Mouse (Mus musculus) MN1 (cell line): ENCODE results near the gene Cadm3.

Experiments used
- DNase-seq: peaks from one replicate; pipeline ENCODE4 v3.0.0-alpha.2; 2016; ENCODE audit warnings: low spot score

Gene Cadm3

DNA sequence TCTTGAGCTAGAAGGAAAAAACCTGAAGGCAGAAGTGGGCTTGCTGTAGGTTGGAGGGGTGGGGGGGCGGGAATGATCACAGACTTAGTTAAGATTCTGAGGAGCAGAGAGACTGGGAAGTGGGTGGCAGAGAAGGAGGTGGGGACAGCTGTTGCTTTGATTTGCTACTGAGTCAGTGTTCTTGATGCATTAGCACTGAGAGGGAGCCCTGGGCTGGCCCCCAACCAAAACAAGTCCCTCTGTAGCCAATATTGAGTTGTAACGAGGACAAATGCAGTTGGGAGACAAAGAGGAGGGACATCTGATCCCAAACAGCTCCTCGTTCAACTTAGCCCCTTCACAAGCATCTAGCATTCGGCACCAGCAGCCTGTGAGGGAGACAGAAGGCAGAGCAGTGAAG is 9.7 kb downstream of the Cadm3 start:
- DNase-seq = no peak

DNA sequence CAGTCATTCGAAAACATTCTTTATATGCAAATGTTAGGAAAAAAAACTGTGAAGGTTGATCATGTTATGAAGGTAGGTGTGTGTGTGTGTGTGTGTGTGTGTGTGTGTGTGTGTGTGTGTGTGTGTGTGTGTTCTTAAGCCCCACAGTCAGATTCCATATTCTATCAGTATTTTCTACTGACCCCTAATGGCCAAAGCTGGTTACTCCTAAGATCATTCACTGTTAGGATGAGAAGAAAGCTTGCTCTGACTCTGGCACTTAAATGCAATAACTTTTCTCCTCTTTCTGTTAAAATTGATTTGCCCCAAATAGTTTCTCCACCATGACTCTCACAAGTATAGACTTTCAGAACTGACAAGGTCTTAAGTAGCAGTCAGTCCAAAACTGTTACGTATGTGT is 10.8 kb downstream of the Cadm3 start:
- no peak for DNase-seq

DNA sequence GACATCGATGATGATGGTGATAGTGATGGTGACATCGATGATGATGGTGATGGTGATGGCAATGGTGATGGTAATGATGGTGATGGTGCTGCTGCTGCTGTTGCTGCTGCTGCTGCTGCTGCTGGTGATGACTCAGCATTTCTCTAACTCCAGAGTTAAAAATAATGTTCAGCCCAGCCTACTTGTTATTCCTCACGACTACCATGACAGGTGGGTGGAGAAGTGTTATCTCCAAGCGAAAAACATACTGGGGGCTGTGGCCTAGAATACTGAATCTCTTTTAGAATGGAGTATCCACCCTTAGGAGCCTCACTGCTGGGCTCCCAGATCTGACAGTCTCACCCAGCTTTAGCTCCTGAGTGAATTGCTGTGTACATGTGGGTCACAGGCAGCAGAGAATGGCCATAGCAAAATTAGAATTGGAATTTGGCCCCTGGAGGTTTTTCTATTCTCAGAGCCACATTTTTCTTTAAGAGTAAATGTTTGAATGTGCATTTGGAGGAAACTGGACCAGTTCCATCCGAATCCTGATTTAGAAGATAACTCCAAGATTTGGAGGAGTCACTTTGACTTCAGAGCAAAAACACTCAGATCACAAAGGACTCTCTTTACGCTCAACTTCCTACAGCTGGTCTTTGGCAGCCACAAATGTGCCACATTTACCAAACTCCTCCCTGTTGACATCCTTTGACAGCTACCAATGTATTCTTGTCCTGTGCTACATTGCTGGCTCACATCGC is 12.2 kb downstream of the Cadm3 start:
- DNase-seq = no peak

DNA sequence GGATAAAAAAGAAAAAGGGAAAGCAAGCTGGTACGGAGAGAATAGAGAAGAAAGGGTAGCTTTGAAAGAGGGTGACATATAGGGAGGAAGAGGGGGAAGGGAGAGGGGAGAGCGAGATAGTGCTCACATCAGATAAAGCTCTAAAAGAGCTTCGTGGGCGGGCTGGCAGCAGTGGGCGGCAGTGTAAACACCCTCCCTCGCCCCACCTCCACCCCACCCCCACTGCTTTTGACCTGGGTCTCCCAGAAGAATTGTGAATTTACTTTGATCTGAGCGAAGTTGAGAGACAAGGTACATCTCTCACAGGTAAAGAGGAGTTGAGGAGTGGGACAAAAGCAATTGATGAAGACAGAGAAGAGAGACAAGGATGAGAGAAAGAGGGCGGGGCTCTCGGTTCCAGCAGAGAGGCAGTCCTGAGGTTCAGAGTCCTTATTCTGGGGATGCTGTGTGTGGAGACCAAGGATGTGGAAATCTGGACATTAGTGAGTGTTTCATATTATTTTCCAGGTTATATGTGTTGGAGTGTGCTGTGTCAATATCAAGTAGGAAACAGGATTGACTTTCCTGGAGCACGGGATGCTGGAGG is 17.0 kb downstream of the Cadm3 start, which contains the start of gene Aim2:
Gene Aim2 (plus strand): TSS at position 508 of the 586 bp plus-strand sequence.
- DNase-seq = peak; percentile 14

DNA sequence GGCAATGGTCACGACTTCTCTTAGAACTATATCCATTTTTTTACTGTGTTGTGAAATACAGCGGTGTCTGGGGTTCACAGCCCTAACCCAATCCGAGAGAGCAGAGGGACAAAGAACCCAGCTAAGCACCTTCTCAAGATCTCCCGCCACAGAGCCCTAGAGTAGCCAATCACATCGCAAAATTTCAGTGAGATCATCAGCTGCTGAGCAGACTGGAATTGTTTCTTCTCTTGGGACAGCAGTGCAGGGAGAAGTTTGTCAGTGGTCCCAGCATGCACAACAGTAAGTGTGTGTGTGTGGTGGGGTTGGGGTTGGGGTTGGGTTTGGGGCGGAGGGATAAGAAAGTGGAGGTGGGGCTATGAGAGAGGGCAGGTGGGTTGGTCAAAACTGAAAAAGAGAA is 17.5 kb downstream of the Cadm3 start:
- DNase-seq = peak; percentile 55

DNA sequence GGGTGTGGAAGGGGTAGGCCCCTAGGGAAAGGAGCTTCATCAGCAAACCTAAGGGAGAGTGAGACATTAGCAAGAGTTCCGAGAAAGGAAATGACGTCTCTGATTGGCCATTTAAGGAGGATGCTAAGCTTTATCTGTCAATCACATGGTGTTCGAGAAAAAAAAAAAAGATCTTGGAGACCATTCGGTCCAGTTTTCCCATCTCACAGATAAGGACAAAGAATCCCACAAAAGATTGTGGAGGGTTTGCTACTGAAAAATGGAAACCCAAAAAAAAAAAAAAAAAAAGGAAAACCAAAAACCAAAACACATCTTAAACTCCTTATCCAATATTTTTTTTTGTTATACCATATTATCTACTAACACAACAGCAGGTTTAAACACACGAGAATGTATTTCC is 18.3 kb downstream of the Cadm3 start:
- no peak for DNase-seq

DNA sequence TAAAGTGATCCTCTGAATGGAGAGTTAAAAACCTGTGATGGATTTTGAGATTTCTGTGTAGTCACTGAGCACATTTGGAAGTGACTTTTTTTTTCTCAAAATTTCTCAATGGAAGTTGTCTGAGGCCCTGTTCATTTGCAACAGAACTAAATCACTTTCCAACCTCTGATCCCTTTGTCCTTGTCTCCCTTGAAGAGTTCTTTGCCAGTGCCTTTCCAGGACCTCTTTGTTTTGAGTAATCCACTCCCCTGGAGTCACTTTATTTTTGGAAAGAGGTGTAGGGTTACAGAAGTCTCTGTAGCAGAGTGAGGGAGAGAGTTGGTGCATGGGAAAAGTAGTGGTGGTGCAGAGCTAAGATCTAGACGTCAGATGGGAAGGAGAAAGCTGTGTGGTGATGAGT is 19.0 kb downstream of the Cadm3 start:
- no peak for DNase-seq

DNA sequence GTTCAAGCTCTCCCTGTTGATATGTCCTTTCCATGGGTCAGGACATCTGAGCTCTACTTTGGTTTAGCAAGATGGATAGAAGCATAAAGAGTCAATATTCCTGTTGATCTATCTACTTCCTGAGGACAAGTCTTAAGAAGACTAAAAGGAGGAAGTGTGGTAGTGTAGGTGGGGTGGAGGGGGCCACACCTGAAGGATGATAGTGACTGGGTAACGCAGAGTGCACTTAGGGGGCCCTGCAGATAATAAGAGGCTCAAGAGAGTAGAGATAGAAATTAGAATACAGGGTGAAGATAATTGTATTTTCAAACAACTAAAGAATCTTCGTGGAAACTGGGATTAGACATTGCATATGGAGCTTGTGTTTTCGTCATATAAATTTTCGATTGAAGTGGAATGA is 22.4 kb downstream of the Cadm3 start:
- no peak for DNase-seq

DNA sequence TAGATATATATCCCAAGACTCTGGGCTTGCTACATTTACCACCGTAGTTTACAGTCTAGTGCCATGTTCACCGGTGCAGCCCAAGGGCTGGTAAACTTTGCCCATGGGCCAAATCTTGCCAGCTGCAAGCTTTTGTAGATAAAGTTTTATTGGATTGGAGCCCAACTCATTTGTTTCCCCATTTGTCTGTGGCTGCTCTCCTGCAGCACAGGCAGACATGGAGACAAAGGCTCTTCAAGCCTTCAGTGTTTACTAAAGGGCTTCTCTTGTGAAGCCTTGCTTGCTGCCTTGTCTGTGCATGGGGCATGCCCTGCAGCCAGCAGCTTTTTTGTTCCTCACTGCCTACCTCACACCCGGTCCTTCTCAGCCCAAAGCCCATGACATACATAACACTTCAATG is 23.6 kb downstream of the Cadm3 start:
- DNase-seq = no peak

DNA sequence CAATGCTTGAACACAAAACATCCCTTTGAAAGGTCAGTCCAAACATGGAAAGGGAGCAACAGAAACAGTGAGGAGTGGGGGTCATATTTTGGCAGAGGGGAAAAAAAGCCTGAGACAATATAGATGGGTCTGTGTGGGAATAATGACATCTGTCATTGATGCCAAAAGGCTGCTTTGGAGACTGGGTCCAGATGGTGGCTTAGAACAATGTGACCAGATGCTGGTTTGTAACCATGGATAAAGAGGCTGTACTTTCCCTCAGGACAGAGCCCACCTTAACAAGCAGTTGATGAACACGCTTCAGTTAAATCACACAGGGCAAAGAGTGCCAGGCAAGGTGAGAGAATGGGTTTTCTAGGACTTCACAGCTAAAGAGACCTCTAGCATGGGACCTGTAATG is 25.1 kb downstream of the Cadm3 start:
- DNase-seq = no peak

DNA sequence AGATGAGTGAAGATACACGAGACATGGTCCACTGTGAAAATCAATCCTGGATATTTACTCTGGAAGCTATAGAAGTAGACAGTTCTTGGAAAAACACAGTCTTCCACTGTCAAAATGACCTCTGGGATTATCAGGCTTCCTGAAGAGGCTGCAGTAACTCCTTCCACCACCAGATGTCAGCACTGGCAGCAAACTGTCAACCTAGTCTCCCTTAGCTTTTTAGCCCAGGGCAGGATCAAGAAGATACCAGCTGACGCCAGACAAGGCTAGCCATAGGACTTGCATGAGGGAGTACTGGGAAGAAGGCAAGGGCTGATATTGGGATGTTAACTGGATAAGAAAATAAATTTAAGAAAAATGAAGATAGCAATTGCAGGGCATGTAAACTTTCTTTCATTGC is 28.0 kb downstream of the Cadm3 start:
- peak; percentile 48 for DNase-seq

DNA sequence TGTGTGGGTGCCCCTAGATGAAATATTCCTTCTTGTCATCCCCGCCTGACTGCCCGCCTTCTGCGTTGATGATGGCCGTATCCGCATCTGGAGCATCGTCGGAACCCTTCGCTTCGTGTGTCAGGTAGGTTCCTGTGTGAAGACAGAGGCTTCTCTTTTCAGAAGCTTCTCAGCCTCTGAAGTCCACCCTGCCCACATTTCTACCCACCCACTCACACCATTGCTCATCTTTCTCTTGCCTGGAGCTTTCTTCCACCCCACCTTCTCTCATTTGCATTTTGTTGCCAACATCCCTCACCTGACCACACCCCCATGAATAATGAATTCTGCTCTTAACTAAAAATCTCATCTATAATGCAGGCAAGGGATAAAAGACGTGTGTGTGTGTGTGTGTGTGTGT is 30.5 kb downstream of the Cadm3 start:
- DNase-seq = no peak

DNA sequence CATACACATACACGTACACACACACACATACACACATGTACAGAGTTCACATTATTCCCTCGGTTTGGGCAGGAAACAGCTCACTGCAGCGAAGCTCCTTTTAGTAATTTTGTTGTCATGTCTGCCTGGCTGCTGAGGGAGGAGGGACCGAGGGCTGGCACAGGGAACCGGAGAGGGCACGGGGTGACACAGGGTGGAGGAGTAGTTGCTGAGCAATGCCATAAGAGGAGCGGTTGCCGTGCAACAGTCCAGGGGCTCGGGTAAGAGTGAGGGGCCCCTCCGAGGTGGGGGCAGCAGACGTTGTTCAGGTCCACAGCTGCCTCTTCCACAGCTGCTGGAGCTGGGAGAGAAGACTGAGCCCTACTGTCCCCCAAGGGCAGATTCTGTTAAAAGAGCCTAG is 31.6 kb downstream of the Cadm3 start:
- no peak for DNase-seq

DNA sequence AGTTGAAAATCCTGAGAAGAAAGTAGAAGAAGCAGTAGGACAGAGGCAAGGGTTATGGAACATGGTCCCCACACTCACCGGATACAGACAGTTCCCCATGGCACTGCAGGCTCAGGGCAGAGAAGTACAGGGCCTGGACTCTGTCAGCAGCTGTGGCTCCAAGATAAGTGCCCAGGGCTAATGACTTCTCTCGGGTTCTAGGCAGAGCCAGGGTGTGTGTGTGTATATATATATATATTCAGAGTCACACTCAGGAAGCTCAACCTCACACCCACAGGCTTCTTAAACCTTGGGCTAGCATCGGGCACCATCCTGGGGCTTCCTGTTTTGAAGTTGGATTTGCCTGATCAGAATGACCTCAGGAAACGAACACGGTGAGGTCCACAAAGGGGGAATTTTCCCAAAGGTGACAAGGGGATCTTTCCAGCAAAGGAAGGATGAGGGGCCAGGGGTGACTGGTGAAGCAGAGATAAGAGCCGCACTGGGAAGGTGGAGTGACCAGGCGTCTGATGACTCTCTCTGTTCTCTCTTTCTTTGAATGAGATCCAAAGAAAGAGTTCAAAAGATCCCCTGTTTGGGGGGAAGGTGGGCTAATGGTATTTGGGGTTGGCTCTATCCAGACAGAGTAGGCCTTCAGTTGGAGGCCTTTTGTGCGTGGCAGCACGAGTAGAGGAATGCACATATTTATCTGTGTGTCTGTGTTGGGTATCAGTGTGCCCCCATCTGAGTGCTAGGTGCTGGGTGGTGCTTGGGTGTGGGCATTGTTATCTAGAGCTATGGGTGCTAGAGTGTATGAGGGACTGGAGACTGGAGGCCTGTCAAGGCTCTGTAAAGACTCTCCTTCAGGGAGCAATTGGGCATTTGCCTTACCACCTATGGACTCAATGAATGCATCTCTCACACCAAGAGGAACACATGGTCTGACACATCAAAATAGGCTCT is 33.9 kb downstream of the Cadm3 start, which contains the start of gene Ackr1:
Gene Ackr1 (minus strand): TSS at position 439 of the 942 bp plus-strand sequence.
- no peak for DNase-seq

DNA sequence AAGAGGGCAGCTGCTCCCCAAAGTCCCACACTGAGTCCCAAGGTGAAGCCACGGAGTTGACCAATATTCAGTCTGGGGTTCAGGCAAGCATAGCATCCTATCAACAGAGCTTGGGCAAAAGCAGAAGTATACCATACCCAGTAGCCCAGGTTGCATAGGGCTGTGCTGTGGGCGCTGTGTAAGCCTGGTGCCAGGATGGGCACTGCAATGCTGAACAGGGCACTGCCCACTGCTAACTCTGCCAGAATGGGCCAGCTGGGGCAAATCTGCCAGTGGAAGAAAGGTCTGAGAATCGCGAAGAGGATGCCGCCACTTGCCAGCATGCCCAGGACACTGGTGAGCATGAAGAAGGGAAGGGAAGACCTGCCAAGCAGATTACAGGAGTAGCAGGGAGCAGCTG is 35.1 kb downstream of the Cadm3 start:
- DNase-seq = no peak

DNA sequence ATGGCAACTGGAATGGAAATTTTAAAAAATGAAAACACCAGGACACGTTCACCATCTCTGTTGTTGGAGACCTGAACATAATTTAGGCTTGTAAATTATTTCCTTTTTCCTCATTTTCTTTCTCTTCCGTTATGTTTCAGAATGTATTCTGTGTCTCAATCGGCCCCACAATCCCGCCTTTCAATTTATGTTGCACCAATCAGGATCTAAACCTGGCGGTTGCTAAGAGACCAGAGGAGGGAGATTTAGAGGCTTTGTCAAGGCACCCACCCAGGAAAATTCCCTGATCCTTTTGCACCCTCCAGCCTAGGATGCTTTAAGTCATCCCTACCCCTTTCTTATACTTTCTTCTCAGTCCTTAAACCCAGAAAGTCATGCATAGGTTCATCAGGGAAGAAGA is 37.8 kb downstream of the Cadm3 start:
- no peak for DNase-seq

DNA sequence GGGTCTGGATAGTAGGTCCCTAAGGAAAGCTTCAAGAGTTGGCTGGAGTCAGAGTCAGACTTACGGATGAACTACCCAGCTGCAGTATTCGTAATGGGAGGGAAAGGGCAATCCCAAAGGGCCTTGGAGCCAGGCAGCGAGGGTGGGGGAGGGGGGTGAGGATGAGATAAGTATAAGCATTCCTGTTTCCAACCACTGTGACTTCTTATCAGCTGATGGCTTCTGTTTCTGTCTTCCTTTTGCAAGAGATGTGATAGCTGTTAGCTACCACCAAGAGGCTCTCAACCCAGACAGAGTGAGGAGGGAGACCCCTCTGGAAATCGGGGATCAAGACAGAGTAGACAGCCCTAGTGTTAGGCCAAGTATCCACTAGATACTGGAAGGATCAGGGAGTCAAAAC is 38.3 kb downstream of the Cadm3 start:
- DNase-seq = no peak

DNA sequence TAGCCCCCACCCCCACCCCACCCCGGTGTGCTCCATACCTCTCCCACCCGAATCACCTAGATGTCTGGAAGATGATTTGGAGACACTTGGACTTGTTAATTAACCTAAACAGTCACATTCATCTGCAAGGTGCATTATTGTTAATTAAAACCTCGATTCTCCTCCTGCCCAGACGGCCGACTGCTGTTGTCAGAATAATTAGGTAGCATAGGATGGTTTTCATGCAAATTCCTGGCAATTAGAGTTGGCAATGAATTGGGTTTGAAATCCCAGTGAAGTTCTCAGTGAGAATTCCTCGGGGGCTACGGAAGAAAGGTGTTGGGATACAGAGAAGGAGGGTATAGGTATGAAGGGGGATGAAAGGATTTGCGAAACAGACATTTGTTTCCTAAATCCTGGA is 39.0 kb downstream of the Cadm3 start:
- DNase-seq = no peak

DNA sequence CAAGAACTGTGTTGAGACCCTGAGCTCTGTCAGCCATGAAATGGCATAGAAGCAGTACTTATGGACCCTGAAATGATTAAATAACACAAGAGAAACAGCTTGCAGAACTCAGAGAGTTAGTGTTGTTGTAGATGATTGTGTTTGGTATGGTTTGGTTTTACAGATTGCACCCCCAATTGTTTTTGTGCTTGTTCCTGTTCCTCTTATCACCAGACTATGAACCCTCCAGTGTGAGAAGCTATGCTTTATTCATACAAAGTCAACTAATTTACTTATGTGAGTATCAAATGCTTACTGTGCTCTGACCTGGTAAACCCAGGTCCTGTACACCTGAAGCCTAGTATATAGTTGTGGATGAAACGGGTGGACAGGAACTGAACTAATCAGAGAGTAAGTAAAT is 40.9 kb downstream of the Cadm3 start:
- DNase-seq = no peak

DNA sequence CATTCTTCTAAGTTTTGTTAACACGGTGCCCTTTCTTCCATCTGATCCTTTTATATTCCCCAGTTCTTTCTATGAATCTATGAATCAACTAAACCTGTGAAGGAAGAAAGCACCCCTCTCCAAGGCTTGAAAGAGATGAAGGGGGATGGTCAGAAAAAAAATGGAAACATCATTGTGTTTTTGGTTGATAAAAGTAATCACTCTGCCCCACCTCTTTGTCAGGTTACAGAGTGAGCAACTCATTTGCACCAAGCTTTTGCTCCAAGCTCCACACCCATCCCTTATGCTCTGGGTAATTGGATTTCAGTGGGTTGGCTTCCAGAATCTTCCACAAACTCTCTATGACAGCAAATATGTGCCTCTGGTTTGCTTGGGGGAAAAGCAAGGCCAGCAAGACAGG is 42.1 kb downstream of the Cadm3 start:
- DNase-seq = no peak

DNA sequence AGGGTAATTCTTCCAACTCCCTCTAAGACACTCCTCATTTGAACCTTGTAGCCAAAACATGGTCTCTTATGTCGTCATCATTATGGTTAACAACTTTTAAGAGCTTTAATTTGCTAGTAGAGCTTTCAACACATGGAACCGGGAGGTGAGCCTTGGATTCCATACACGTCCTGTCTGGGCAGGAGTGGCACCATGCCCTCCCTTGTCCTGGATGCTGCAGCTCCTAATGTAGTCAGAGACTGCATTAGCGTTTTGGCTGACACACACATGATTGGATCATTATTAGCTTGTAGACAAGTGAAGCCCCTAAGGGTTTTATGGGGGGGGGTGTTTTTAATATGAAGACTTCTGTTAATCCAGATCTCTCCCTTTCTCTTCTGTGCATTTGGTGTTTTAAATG is 42.5 kb downstream of the Cadm3 start:
- DNase-seq = no peak

DNA sequence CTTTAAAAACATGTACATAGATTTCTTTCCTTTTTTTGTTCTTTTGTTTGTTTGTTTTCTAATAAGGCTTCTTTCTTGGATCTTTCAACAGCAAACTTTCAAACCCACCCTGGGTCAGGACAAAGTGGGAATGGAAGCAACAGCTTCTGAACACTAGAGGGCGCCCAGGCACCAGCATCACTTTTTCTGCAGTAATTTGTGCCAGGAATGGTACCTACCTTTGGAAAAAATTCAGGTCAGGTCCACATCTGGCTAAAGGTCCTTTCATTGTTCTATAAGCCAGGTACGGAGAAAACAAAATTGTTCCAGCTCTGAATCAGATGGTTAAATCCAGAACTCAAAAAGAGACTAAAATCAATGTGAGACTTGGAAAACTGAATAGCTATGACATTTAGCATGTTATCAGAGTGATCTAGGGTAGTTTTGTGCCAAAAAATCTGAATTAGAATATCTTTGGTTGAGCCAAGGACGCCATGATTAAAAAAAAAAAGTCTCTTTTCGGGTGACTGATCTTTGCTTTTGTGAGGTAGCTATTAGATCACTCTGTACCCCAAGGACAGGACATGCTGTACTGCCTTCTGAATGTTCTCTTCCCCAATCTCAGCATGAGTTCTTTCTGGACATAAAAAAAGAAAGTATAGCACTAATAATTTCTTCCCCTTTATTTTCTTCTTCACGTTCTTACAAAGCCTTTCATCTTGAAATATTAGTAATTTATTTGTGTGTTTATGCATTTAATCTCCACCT is 43.5 kb downstream of the Cadm3 start:
- peak; percentile 38 for DNase-seq
